Mouse (Mus musculus) cortical plate, adult 2 months (tissue): ENCODE data around the gene Bscl2. TPM values are rescaled to one million over a fixed set of nuclear protein-coding genes. Genes with fewer than 3 reads are reported as not detected.
"Not testable (repeated sequence)": the region's sequence is repeated elsewhere in the genome, so short reads cannot be mapped to it uniquely, and the experiment has no call there.

Experiments used
- H3K27ac ChIP-seq: fragments of 200-500 bp; 2 replicates; pipeline ENCODE4 v1.5.1; 2012; ENCODE audit warnings: low read length, control low read depth, inconsistent platforms; ENCODE audit not compliant: insufficient read depth
- H3K4me1 ChIP-seq: fragments of 200-500 bp; 2 replicates; pipeline ENCODE4 v1.6.1; 2011; ENCODE audit warnings: low read length; ENCODE audit not compliant: control insufficient read depth, insufficient read depth
- H3K4me3 ChIP-seq: fragments of 200-500 bp; 2 replicates; pipeline ENCODE4 v1.5.1; 2011; ENCODE audit warnings: mild to moderate bottlenecking, low read length, control low read depth; ENCODE audit not compliant: insufficient read depth
- CTCF ChIP-seq: fragments of 200-500 bp; IDR thresholded peaks from 2 replicates; pipeline ENCODE4 v1.5.1; 2011; ENCODE audit warnings: mild to moderate bottlenecking, control low read depth, low read length; ENCODE audit not compliant: insufficient read depth; ENCODE audit errors: extremely low read depth
- POLR2A ChIP-seq: fragments of 200-500 bp; IDR thresholded peaks from 2 replicates; pipeline ENCODE4 v1.6.1; 2011; ENCODE audit warnings: mild to moderate bottlenecking, low read length, control low read depth; ENCODE audit not compliant: insufficient read depth; ENCODE audit errors: extremely low read depth
- polyA plus RNA-seq: library from polyadenylated mRNA; depleted of rRNA; stranded (reverse); fragments of >200 nt; gene quantifications from 2 replicates; pipeline ENCODE4 v1.2.3, GENCODE M21; 2012

Gene Bscl2
- polyA plus RNA-seq, 1 experiment: 135 TPM

DNA sequence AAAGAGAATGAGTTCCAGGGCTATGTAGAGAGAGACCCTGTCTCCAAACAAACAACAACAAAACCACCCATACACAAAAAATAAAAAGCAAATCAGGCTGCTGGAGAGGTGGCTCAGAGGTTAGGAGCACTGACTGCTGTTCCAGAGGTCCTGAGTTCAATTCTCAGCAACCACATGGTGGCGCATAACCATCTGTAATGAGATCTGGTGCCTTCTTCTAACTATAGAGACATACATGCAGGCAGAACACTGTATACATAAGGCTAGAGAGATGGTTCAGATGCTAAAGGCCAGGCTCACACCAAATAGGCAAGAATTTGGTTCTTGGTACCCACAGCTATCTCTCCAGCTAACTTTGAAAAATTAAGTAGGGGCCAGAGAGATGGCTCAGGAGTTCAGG is 21.8 kb downstream of the Bscl2 start:
- Histone ChIP-seq H3K4me3 (no peak overlapping the region), H3K27ac (no peak overlapping the region), H3K4me1 (no peaks in the 10 kb centered on the region)
- TF ChIP-seq CTCF (0 out of 2 replicates have a peak, but pooled peaks have one; percentile 15), POLR2A (no peak)

DNA sequence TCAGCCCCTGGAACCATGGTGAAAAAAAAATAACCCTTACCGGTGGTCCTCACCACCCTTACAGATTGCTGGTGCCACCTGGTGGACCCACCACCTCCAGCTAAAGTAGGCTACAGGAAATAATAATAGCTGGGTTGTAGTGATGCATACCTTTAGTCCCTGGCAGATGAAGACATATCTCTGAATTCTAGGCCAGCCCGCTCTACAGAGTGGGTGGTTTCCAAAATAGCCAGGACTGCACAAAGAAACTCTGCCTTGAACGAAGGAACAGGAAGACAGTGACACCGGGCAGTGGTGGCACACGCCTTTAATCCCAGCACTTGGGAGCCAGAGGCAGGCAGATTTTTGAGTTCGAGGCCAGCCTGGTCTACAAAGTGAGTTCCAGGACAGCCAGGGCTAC is 27.0 kb downstream of the Bscl2 start:
- TF ChIP-seq POLR2A (no peak), CTCF (no peak)
- no peaks in the 10 kb centered on the region for H3K4me1 ChIP-seq
- H3K27ac ChIP-seq: no peak overlapping the region; the same call in 1 of the 2 replicates
- H3K4me3 ChIP-seq: no peak overlapping the region

DNA sequence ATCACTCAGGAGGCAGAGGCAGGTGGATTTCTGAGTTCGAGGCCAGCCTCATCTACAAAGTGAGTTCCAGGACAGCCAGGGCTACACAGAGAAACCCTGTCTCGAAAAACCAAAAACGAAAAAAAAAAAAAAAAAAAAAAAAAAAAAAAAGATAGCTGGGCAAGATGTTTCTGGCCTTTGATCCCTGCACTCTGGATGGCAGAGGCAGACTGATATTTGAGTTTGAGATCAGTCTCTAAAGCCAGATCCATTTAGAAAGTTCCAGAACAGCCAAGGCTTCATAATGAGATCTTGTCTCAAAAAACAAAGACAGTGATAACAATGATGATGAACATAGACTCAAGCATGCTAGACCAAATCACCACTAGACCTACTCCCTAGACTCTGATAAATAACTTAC is 33.1 kb downstream of the Bscl2 start:
- not testable (repeated sequence) for H3K27ac ChIP-seq, H3K4me3 ChIP-seq, H3K4me1 ChIP-seq

DNA sequence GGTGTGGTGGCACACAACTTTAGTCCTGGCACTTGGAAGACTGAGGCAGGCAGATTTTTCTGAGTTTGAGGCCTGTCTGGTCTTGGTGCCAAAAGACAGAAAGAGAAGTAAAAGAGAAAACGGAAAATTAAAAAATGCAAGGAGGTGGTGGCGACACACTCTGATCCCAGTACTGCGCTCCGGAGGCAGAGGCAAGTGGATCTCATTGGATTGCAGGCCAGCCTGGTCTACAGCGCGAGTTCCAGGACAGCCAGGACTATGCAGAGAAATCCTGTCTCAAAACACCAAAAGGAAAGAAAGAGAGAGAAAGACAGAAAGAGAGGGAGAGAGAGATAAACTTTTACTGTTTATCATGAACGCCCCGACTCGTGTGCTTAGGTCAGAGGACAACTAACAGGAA is 33.6 kb downstream of the Bscl2 start:
- no peaks in the 10 kb centered on the region for H3K4me1 ChIP-seq
- peak overlapping the region; percentile 8; the same call in 1 of the 2 replicates for H3K27ac ChIP-seq
- H3K4me3 ChIP-seq: peak overlapping the region; percentile 60
- TF ChIP-seq POLR2A: no peak
- TF ChIP-seq CTCF: no peak

DNA sequence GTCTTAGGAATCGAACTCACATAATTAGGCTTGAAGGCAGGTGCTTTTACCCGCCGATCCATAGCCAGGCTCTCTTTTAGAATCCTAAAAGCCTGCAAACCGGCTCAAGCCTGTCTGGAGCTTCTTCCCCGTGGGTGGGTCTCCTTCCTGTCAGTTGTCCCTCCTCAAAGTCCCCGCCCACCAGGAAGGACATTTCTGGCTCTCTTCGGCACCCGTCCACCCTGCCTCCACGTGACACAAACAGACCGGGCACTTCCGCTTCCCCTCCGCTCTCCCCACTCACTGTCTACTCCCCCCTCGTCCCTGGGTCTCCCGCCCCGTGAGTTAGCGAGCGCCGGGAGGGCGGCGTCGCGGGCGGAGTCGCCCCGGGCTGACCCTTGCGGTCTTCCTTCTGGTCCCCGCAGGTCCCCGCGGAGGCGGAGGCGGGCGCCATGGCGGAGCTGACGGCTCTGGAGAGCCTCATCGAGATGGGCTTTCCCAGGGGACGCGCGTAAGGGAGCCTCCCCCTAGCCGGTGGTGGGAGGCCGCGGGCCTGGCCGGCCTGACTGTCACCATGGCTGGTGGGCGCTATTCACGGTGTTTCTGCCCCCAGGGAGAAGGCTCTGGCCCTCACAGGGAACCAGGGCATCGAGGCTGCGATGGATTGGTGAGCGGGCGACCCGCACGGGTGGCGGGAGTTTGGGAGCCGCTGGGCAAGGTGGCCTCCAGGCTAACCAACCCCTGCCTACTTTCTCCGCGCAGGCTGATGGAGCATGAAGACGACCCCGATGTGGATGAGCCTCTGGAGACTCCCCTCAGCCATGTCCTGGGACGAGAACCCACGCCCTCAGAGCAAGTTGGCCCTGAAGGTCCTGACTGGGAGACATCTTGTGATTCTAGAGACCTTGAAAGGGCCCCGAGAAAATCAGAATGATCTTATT is 34.3 kb downstream of the Bscl2 start, which contains the start of gene Ubxn1:
Gene Ubxn1 (plus strand): TSS at position 230 of the 920 bp plus-strand sequence.
- TF ChIP-seq POLR2A (no peak; the same call in 1 of the 2 replicates), CTCF (no peak)
- Histone ChIP-seq H3K27ac (peak within 1 kb of the TSS; percentile 49), H3K4me1 (no peaks in the 10 kb centered on the region), H3K4me3 (peak within 1 kb of the TSS; percentile 60)

DNA sequence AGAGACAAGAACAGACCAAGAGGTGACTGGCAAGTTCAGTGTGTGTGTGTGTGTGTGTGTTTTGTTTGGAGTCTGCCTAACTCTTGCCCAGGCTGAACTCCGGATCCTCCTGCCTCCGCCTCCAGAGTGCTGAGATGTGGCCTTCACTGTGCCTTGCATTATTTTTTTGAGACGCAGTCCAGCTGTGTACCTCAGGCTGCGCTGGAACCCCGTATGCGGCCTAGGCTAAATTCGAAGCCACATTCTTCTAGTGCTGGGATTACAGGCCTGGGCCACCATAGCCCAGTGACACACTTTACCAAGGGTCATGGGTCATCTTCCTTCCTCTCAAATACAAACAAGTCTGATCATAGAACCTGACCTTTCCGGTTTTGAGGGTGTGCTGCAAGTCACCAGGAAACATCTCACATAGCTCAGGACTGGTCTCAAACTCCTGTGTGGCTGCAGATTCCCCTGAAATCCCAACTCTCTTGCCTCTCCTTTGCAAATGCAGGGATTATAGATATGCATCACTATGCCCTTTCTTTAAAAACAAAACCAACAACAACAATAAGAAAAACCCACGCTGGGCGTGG is 35.1 kb downstream of the Bscl2 start:
- no peak for TF ChIP-seq CTCF
- no peak for TF ChIP-seq POLR2A

DNA sequence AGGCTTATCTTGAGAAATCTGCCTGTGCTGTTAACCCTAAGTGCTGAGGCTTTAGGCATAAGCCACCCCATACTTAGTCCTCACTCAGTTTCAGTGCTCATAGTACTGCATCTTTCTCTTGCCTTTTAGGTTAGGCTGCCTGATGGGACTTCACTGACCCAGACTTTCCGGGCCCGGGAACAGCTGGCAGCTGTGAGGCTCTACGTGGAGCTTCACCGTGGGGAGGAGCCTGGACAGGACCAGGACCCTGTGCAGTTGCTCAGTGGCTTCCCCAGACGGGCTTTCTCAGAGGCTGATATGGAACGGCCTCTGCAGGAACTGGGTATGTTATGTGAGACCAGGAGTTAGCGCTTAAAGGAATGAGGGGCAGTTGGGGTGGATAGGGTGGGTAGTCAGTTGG is 37.8 kb downstream of the Bscl2 start:
- H3K4me1 ChIP-seq: peaks cover 2% of the 10 kb centered on the region
- H3K4me3 ChIP-seq: no peak overlapping the region
- H3K27ac ChIP-seq: no peak overlapping the region
- no peak for TF ChIP-seq CTCF
- no peak for TF ChIP-seq POLR2A

More for the DNA sequence above, 35.1 kb downstream of the Bscl2 start:
- H3K4me1 ChIP-seq: no peaks in the 10 kb centered on the region
- no peak overlapping the region for H3K27ac ChIP-seq
- H3K4me3 ChIP-seq: peak overlapping the region; percentile 60

DNA sequence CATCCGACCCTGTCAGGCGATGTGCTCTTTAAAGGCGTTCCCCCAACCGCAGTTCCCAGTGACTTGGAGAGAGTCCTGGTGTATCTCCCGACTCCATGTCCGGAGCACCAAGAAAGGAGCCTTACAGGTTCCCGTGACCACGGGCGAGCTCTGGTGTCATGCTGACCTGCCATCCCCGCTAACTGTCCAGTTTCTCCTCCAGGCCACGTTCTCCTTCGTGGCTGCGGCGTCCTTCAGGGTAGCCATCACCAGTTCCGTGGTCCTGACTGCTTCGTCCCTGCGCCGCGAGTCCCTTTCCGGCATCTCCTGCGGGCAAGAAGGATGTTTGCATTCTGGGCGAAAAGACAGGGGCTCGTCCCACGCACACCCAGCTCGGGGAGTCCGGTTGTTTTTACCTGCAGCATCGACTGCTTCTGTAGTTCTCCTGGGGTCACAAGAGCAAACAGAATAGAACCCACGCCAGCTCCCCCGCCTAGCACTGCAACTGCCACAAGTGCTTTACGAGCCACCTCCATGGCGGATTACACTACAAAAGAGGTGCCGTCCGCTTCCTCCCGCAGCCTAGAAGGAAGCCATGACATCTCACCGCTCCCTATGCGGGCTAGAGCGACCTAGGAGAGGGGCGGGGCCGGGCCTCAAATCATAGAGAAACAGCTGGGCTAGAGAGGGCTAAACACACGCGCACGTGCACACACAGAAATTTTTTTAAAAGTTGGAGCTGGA is 43.2 kb downstream of the Bscl2 start, which contains the start of gene Uqcc3:
Gene Uqcc3 (minus strand): TSS at position 613 of the 723 bp plus-strand sequence.
- peak within 1 kb of the TSS; percentile 94 for H3K4me3 ChIP-seq
- H3K27ac ChIP-seq: peak within 1 kb of the TSS; percentile 79
- H3K4me1 ChIP-seq: peaks cover 3% of the 10 kb centered on the region
- peak; percentile 81; the same call in 1 of the 2 replicates for TF ChIP-seq POLR2A
- TF ChIP-seq CTCF: no peak

DNA sequence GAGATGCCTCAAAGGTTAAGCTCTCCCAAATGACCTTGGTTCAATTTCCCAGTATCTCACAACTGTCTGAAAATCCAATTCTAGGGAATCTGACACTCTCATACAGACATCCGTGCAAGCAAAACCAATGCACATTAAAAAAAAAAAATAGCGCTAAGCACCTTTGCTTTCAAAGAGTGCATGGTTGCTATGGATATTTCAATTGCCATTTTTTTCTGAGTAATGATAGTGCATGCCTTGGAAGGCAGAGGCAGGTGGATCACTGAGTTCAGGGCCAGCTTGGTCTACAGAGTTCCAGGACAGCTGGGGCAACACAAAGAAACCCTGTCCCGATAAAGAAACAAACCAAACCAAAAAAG is 43.7 kb downstream of the Bscl2 start:
- TF ChIP-seq POLR2A (no peak), CTCF (no peak)
- Histone ChIP-seq H3K4me3 (peak overlapping the region; percentile 94), H3K4me1 (peaks cover 3% of the 10 kb centered on the region), H3K27ac (no peak overlapping the region)
